Mouse (Mus musculus): ENCODE data around the gene Cpt1b.
A peak's percentile ranks its signal among the peaks of the same experiment; 100 is the strongest.

Cpt1b gene

GRCm38 (mm10) chr15:89425711-89426121, at the start of gene Cpt1b:
Cpt1b (minus strand) TSS chr15:89425863.
- DNase-seq: peak; percentile 20

- DNase-seq: no peak
Measured at GRCm38 (mm10) chr15:89475293-89475600, 49.6 kb upstream of the Cpt1b start.

- DNase-seq: no peak
Measured at GRCm38 (mm10) chr15:89474596-89475292, 49.1 kb upstream of the Cpt1b start.

GRCm38 (mm10) chr15:89473921-89474320, 48.3 kb upstream of the Cpt1b start:
- DNase-seq: no peak

- DNase-seq: no peak
Measured at GRCm38 (mm10) chr15:89473370-89473769, 47.7 kb upstream of the Cpt1b start.

GRCm38 (mm10) chr15:89471476-89471875, 45.8 kb upstream of the Cpt1b start:
- no peak for DNase-seq

- no peak for DNase-seq
Measured at GRCm38 (mm10) chr15:89468577-89468976, 42.9 kb upstream of the Cpt1b start.

- DNase-seq: no peak
Measured at GRCm38 (mm10) chr15:89465052-89465451, 39.4 kb upstream of the Cpt1b start.

GRCm38 (mm10) chr15:89463334-89464235, 37.9 kb upstream of the Cpt1b start:
- no peak for DNase-seq

- DNase-seq: no peak
Measured at GRCm38 (mm10) chr15:89462176-89462575, 36.5 kb upstream of the Cpt1b start.

GRCm38 (mm10) chr15:89461321-89461720, 35.7 kb upstream of the Cpt1b start:
- no peak for DNase-seq

- no peak for DNase-seq
Measured at GRCm38 (mm10) chr15:89460298-89460697, 34.6 kb upstream of the Cpt1b start.

GRCm38 (mm10) chr15:89459821-89460220, 34.2 kb upstream of the Cpt1b start:
- no peak for DNase-seq

- DNase-seq: no peak
Measured at GRCm38 (mm10) chr15:89458942-89459341, 33.3 kb upstream of the Cpt1b start.

GRCm38 (mm10) chr15:89455642-89456041, 30.0 kb upstream of the Cpt1b start:
- DNase-seq: no peak

GRCm38 (mm10) chr15:89454857-89455256, 29.2 kb upstream of the Cpt1b start:
- DNase-seq: no peak

- DNase-seq: no peak
Measured at GRCm38 (mm10) chr15:89453865-89454478, 28.3 kb upstream of the Cpt1b start, which contains the start of gene Mapk8ip2. Mapk8ip2 (plus strand) TSS chr15:89453913.

GRCm38 (mm10) chr15:89452906-89453864, 27.5 kb upstream of the Cpt1b start:
- DNase-seq: peak; percentile 59

GRCm38 (mm10) chr15:89442486-89443070, 16.9 kb upstream of the Cpt1b start:
- no peak for DNase-seq

GRCm38 (mm10) chr15:89435878-89436277, 10.2 kb upstream of the Cpt1b start:
- DNase-seq: no peak

GRCm38 (mm10) chr15:89434136-89434535, 8.5 kb upstream of the Cpt1b start:
- no peak for DNase-seq

GRCm38 (mm10) chr15:89432946-89433345, 7.3 kb upstream of the Cpt1b start:
- no peak for DNase-seq
